Comparison of ENCODE assay signal across 12 mouse cellular contexts in genomic region chr15:98025611-98026010, GRCm38 (mm10). TPM values are rescaled to one million over a fixed set of nuclear protein-coding genes. Genes with fewer than 3 reads are reported as not detected.
DNase-seq lines count a peak whose midpoint lies in the region; ATAC-seq and TF ChIP-seq lines count a peak whose summit lies in the region.
"Had no signal": no experiment of that assay in that cellular context is flagged by ENCODE, and none has a peak within 500 bp of the region (broad histone marks: within the 10 kb centered on the region; RNA-seq: fewer than 3 reads in every experiment).

No protein-coding gene starts in this region.

- DNase-seq in forebrain, embryonic 14.5 days (ENCODE audit: low spot score) = peak; percentile 41
- no peak for DNase-seq in kidney, adult 2 months
- DNase-seq in Muller cell, postnatal 12 days (ENCODE audit: inconsistent ontology term) = peak; percentile 63
- DNase-seq in limb, embryonic 10.5 days (ENCODE audit: low spot score) = no peak
- DNase-seq in thymus, postnatal 14 days = no peak
- no peak for DNase-seq in cerebellum, adult 9-11 months
- DNase-seq: B cell, adult 2 months; layer of hippocampus, postnatal 36 days had no signal

- ATAC-seq in forebrain, embryonic 14.5 days = no peak
- no peak for ATAC-seq in forebrain, embryonic 16.5 days
- peak; percentile 57 for ATAC-seq in kidney, embryonic 14.5 days (ENCODE audit: low FRiP score, low TSS enrichment)

- TF ChIP-seq POLR2A in kidney, adult 2 months (IDR thresholded peaks at IDR 0.05; ENCODE audit: low read depth, low read length) = no peak

- H3K9ac ChIP-seq in forebrain, embryonic 14.5 days (ENCODE audit: low read length) = no peak overlapping the region
- no peak overlapping the region for H3K9ac ChIP-seq in forebrain, embryonic 16.5 days (replicated peaks; ENCODE audit: low read depth, low read length)
- H3K9ac ChIP-seq in kidney, embryonic 14.5 days (ENCODE audit: low read depth, low read length) = no peak overlapping the region
- H3K9ac ChIP-seq: neural tube, embryonic 15.5 days had no signal

- H3K4me3 ChIP-seq in forebrain, embryonic 14.5 days (ENCODE audit: low read depth, low read length) = no peak overlapping the region
- H3K4me3 ChIP-seq in forebrain, embryonic 16.5 days (replicated peaks; ENCODE audit: low read length) = no peak overlapping the region
- no peak overlapping the region for H3K4me3 ChIP-seq in kidney, embryonic 14.5 days (ENCODE audit: low read length)
- H3K4me3 ChIP-seq in kidney, adult 2 months (ENCODE audit: insufficient read depth, low read depth, low read length) = no peak overlapping the region
- H3K4me3 ChIP-seq in limb, embryonic 10.5 days = no peak overlapping the region
- H3K4me3 ChIP-seq: megakaryocyte, embryonic 14.5 days; neural tube, embryonic 15.5 days had no signal

- H3K4me2 ChIP-seq in forebrain, embryonic 14.5 days (ENCODE audit: low read length) = no peak overlapping the region
- H3K4me2 ChIP-seq in forebrain, embryonic 16.5 days (ENCODE audit: low read length) = no peak overlapping the region
- H3K4me2 ChIP-seq in kidney, embryonic 14.5 days (replicated peaks; ENCODE audit: low read depth, low read length) = no peak overlapping the region
- H3K4me2 ChIP-seq: neural tube, embryonic 15.5 days had no signal

- H3K27me3 ChIP-seq in forebrain, embryonic 14.5 days (replicated peaks; ENCODE audit: control insufficient read depth, insufficient read depth, low read length) = no peaks in the 10 kb centered on the region
- no peaks in the 10 kb centered on the region for H3K27me3 ChIP-seq in forebrain, embryonic 16.5 days (replicated peaks; ENCODE audit: control insufficient read depth, insufficient read depth, low read length)
- H3K27me3 ChIP-seq in kidney, embryonic 14.5 days (ENCODE audit: control insufficient read depth, insufficient read depth, low read length) = 0 out of 2 replicates have a peak, but pooled peaks cover 3% of the 10 kb centered on the region
- H3K27me3 ChIP-seq in kidney, adult 2 months (replicated peaks; ENCODE audit: control insufficient read depth, insufficient read depth, low read length) = no peaks in the 10 kb centered on the region
- no peaks in the 10 kb centered on the region for H3K27me3 ChIP-seq in limb, embryonic 10.5 days (ENCODE audit: low read depth, poor library complexity, severe bottlenecking)
- H3K27me3 ChIP-seq: neural tube, embryonic 15.5 days had no signal

- H3K4me1 ChIP-seq in forebrain, embryonic 14.5 days (ENCODE audit: control insufficient read depth, insufficient read depth, low read length) = peaks cover 9% of the 10 kb centered on the region
- H3K4me1 ChIP-seq in forebrain, embryonic 16.5 days (replicated peaks; ENCODE audit: control insufficient read depth, insufficient read depth, low read length) = peaks cover 16% of the 10 kb centered on the region
- peaks cover 45% of the 10 kb centered on the region for H3K4me1 ChIP-seq in kidney, embryonic 14.5 days (ENCODE audit: control insufficient read depth, insufficient read depth, low read length)
- peaks cover 2% of the 10 kb centered on the region; the same call in 1 of the 2 replicates for H3K4me1 ChIP-seq in kidney, adult 2 months (ENCODE audit: control insufficient read depth, insufficient read depth, low read length)
- peaks cover 54% of the 10 kb centered on the region for H3K4me1 ChIP-seq in limb, embryonic 10.5 days
- H3K4me1 ChIP-seq: megakaryocyte, embryonic 14.5 days had no signal

- TF ChIP-seq CTCF in kidney, adult 2 months (conservative IDR thresholded peaks at IDR 0.05; ENCODE audit: insufficient read depth, insufficient read length, low read depth, low read length) = no peak

- H3K27ac ChIP-seq in forebrain, embryonic 14.5 days (ENCODE audit: low read depth, low read length) = 0 out of 2 replicates have a peak overlapping the region, but pooled peaks have one; percentile 27
- no peak overlapping the region for H3K27ac ChIP-seq in forebrain, embryonic 16.5 days (ENCODE audit: low read length)
- H3K27ac ChIP-seq in kidney, embryonic 14.5 days (ENCODE audit: low read depth, low read length) = no peak overlapping the region; the same call in 1 of the 2 replicates
- H3K27ac ChIP-seq in kidney, adult 2 months (ENCODE audit: insufficient read depth, low read depth, low read length) = no peak overlapping the region
- H3K27ac ChIP-seq in limb, embryonic 10.5 days = peak overlapping the region; percentile 83
- H3K27ac ChIP-seq: neural tube, embryonic 15.5 days had no signal

- no peaks in the 10 kb centered on the region for H3K36me3 ChIP-seq in forebrain, embryonic 14.5 days (ENCODE audit: control insufficient read depth, insufficient read depth, low read length)
- no peaks in the 10 kb centered on the region for H3K36me3 ChIP-seq in forebrain, embryonic 16.5 days (ENCODE audit: control insufficient read depth, insufficient read depth)
- no peaks in the 10 kb centered on the region for H3K36me3 ChIP-seq in kidney, embryonic 14.5 days (ENCODE audit: control insufficient read depth, insufficient read depth, low read length)
- no peaks in the 10 kb centered on the region for H3K36me3 ChIP-seq in kidney, adult 2 months (ENCODE audit: control insufficient read depth, insufficient read depth, low read length)
- H3K36me3 ChIP-seq in limb, embryonic 10.5 days = no peaks in the 10 kb centered on the region
- H3K36me3 ChIP-seq: neural tube, embryonic 15.5 days had no signal

- 38% methylated on average over 4 of the region's 4 CpGs for WGBS in forebrain, embryonic 14.5 days
- WGBS in forebrain, embryonic 16.5 days = 32% methylated on average over 4 of the region's 4 CpGs
- 16% methylated on average over 4 of the region's 4 CpGs for WGBS in kidney, embryonic 14.5 days
- 51% methylated on average over 4 of the region's 4 CpGs for WGBS in kidney, adult 2 months
- 43% methylated on average over 4 of the region's 4 CpGs for WGBS in limb, embryonic 10.5 days

- H3K9me3 ChIP-seq in forebrain, embryonic 14.5 days (replicated peaks; ENCODE audit: control insufficient read depth, low read length) = no peaks in the 10 kb centered on the region
- no peaks in the 10 kb centered on the region for H3K9me3 ChIP-seq in forebrain, embryonic 16.5 days (ENCODE audit: control insufficient read depth, low read length)
- H3K9me3 ChIP-seq in kidney, embryonic 14.5 days (ENCODE audit: control insufficient read depth, low read length) = no peaks in the 10 kb centered on the region
- no peaks in the 10 kb centered on the region for H3K9me3 ChIP-seq in limb, embryonic 10.5 days (replicated peaks)
- H3K9me3 ChIP-seq: megakaryocyte, embryonic 14.5 days; neural tube, embryonic 15.5 days had no signal

RNA-seq across cellular contexts. Expression of gene Col2a1, which starts 21.1 kb away (rescaled TPM):
- polyA plus RNA-seq in forebrain, embryonic 14.5 days (2014; fragmentation: Nextera tagmentation; extraction: Ambion mirVana) = 19.4 and 23.9 TPM in 2 replicates
- 16.6 and 35.1 TPM in 2 replicates for polyA plus RNA-seq in forebrain, embryonic 16.5 days (2015; fragmentation: Nextera tagmentation; extraction: Ambion mirVana)
- 13.8 and 23.9 TPM in 2 replicates for polyA plus RNA-seq in kidney, embryonic 14.5 days (2014; fragmentation: Nextera tagmentation; extraction: Ambion mirVana)
- polyA plus RNA-seq in kidney, adult 2 months (2012; rRNA removed) = 0.01 TPM in 1 of 2 replicates, not detected in the other
- 72.8 and 186 TPM in 2 replicates for polyA plus RNA-seq in limb, embryonic 10.5 days (2016; fragmentation: Nextera tagmentation; extraction: Ambion mirVana)

Comparison
In these comparisons a context has a peak if more than half of its experiments do, and no peak if none do; other contexts are left out.
1. H3K27ac ChIP-seq: peak in forebrain, embryonic 14.5 days (single experiment) and limb, embryonic 10.5 days (single experiment); none in forebrain, embryonic 16.5 days (single experiment), kidney, embryonic 14.5 days (single experiment) and kidney, adult 2 months (single experiment).
2. RNA of gene Col2a1, which starts 21.1 kb away (polyA plus RNA-seq): 72.8 to 186 TPM in limb, embryonic 10.5 days, 13.8 to 23.9 TPM in kidney, embryonic 14.5 days, 19.4 to 23.9 TPM in forebrain, embryonic 14.5 days and 16.6 to 35.1 TPM in forebrain, embryonic 16.5 days; 0.01 TPM in kidney, adult 2 months; every median in the first group is over 10 times any median in the second.
3. DNase-seq: peak in forebrain, embryonic 14.5 days (single experiment) and Muller cell, postnatal 12 days (single experiment); none in kidney, adult 2 months (single experiment), limb, embryonic 10.5 days (single experiment), thymus, postnatal 14 days (single experiment) and cerebellum, adult 9-11 months (single experiment).